Mouse (Mus musculus): Measurements from ENCODE around the gene Erbin.

- TF ChIP-seq GATA1 (IDR thresholded peaks at IDR 0.05; ENCODE audit: low read length), result no peak
- TF ChIP-seq TAL1 (IDR thresholded peaks at IDR 0.05; ENCODE audit: low read length), result no peak
These were observed 147.4 kb downstream of the Erbin start for GRCm38 (mm10) chr13:103772917-103773316.
